ENCODE assay signal across 8 mouse cellular contexts in genomic region chr6:113308141-113308540, GRCm38 (mm10). TPM values are rescaled to one million over a fixed set of nuclear protein-coding genes. Genes with fewer than 3 reads are reported as not detected.
DNase-seq lines count a peak whose midpoint lies in the region; ATAC-seq lines count a peak whose summit lies in the region.

No protein-coding gene starts in this region.

- peaks cover 8% of the 10 kb centered on the region for H3K36me3 ChIP-seq in heart, embryonic 16.5 days (ENCODE audit: control insufficient read depth, insufficient read depth)
- H3K36me3 ChIP-seq in macrophage (ENCODE audit: inconsistent target): peaks cover 24% of the 10 kb centered on the region

- peak overlapping the region; percentile 98 for H3K9ac ChIP-seq in heart, embryonic 16.5 days (ENCODE audit: low read length)

- no peak for ATAC-seq in heart, embryonic 16.5 days (replicated peaks; ENCODE audit: extremely low read depth, insufficient read depth, low FRiP score)
- no peak for ATAC-seq in erythroid progenitor cell, adult 5-6 weeks (replicated peaks; ENCODE audit: low FRiP score, poor library complexity, severe bottlenecking)

- peaks cover 54% of the 10 kb centered on the region for H3K79me2 ChIP-seq in macrophage (ENCODE audit: inconsistent target)

- H3K9me3 ChIP-seq in heart, embryonic 16.5 days (replicated peaks; ENCODE audit: control insufficient read depth, low read length): no peaks in the 10 kb centered on the region

- H3K4me2 ChIP-seq in heart, embryonic 16.5 days (ENCODE audit: low read depth, low read length): peak overlapping the region; percentile 94

- no peaks in the 10 kb centered on the region for H3K27me3 ChIP-seq in heart, embryonic 16.5 days (ENCODE audit: control insufficient read depth, insufficient read depth, low read length)

- 29% methylated on average over 5 of the region's 5 CpGs for WGBS in heart, embryonic 16.5 days
- WGBS in macrophage (ENCODE audit: missing documents): 0% methylated on average over 5 of the region's 5 CpGs

- H3K27ac ChIP-seq in heart, embryonic 16.5 days (ENCODE audit: low read length): peak overlapping the region; percentile 99
- H3K27ac ChIP-seq in macrophage: peak overlapping the region; percentile 97

- DNase-seq in 416B (ENCODE audit: low read depth): peak; percentile 68
- peak; percentile 5 to 23 for DNase-seq in CD8-positive naive resting alpha-beta T cell, adult 2 months (ENCODE audit: low read depth in 2 of 2, low spot score in 2 of 2)
- peak; percentile 84 for DNase-seq in cerebellum, adult 9-11 months
- peak; percentile 45 to 66 for DNase-seq in kidney, postnatal 4 days
- peak; percentile 31 to 46 for DNase-seq in spleen, postnatal 36 days (ENCODE audit: low spot score in 2 of 2)

- peaks cover 20% of the 10 kb centered on the region for H3K4me1 ChIP-seq in heart, embryonic 16.5 days (ENCODE audit: control insufficient read depth, insufficient read depth, low read length)

- peak overlapping the region; percentile 96 for H3K4me3 ChIP-seq in heart, embryonic 16.5 days (ENCODE audit: low read length)
- peak overlapping the region; percentile 70 for H3K4me3 ChIP-seq in macrophage (ENCODE audit: inconsistent target)

RNA-seq across cellular contexts. Expression of gene Brpf1, which starts 1.2 kb away (rescaled TPM):
- 11.6 and 12.3 TPM in 2 replicates for polyA plus RNA-seq in heart, embryonic 16.5 days (2015; fragmentation: Nextera tagmentation; extraction: Ambion mirVana)
- 100 to 1,000 TPM in 25 of 26 experiments, 10 to 100 TPM in 1; 91.5 to 212 (median 144) TPM for total RNA-seq in macrophage (2018; cell fraction: chromatin; rRNA removed)
- 10 to 100 TPM; 20.1 to 41.2 (median 30.0) TPM for total RNA-seq in macrophage (2018; cell fraction: cytosol; rRNA removed)
- 100 to 1,000 TPM in 15 of 26 experiments, 10 to 100 TPM in 11; 73.9 to 156 (median 103) TPM for total RNA-seq in macrophage (2018; cell fraction: nucleus; rRNA removed)
- 24.0 to 33.8 TPM (median 28.7 TPM) in 3 replicates for polyA plus RNA-seq in macrophage (2018)
- total RNA-seq in erythroid progenitor cell, adult 5-6 weeks (2015; ENCODE audit: low replicate concordance): 33.5 and 43.6 TPM in 2 replicates
- 30.7 and 41.5 TPM in 2 replicates for total RNA-seq in erythroid progenitor cell, adult 5-6 weeks (2017; ENCODE audit: low replicate concordance)

RNA-seq across cellular contexts. Expression of gene Ogg1, which starts 18.6 kb away (rescaled TPM):
- 8.1 and 9.9 TPM in 2 replicates for polyA plus RNA-seq in heart, embryonic 16.5 days (2015; fragmentation: Nextera tagmentation; extraction: Ambion mirVana)
- 10 to 100 TPM in 11 of 26 experiments, 1 to 10 TPM in 15; 1.3 to 17.8 (median 7.8) TPM for total RNA-seq in macrophage (2018; cell fraction: chromatin; rRNA removed)
- 10 to 100 TPM in 5 of 26 experiments, 1 to 10 TPM in 21; 4.6 to 13.7 (median 8.1) TPM for total RNA-seq in macrophage (2018; cell fraction: cytosol; rRNA removed)
- total RNA-seq in macrophage (2018; cell fraction: nucleus; rRNA removed): 10 to 100 TPM in 9 of 26 experiments, 1 to 10 TPM in 16, under 1 TPM in 1; 0.99 to 21.8 (median 8.4) TPM
- polyA plus RNA-seq in macrophage (2018): 5.2 to 11.7 TPM (median 7.6 TPM) in 3 replicates
- total RNA-seq in erythroid progenitor cell, adult 5-6 weeks (2015; ENCODE audit: low replicate concordance): 3.2 and 9.2 TPM in 2 replicates
- total RNA-seq in erythroid progenitor cell, adult 5-6 weeks (2017; ENCODE audit: low replicate concordance): not detected in 2 replicates

RNA-seq across cellular contexts. Expression of gene Cpne9, which starts 26.0 kb away (rescaled TPM):
- polyA plus RNA-seq in heart, embryonic 16.5 days (2015; fragmentation: Nextera tagmentation; extraction: Ambion mirVana): 0.11 TPM in 1 of 2 replicates, not detected in the other
- total RNA-seq in macrophage (2018; cell fraction: chromatin; rRNA removed): 1 to 10 TPM in 17 of 26 experiments, under 1 TPM in 9; 0.48 to 8.1 (median 1.6) TPM
- under 1 TPM in 7 of 26 experiments, not detected in 19; 0.07 to 0.22 (median 0.09) TPM for total RNA-seq in macrophage (2018; cell fraction: cytosol; rRNA removed)
- 10 to 100 TPM in 1 of 26 experiments, 1 to 10 TPM in 13, under 1 TPM in 10, not detected in 2; 0.15 to 12.3 (median 1.1) TPM for total RNA-seq in macrophage (2018; cell fraction: nucleus; rRNA removed)
- polyA plus RNA-seq in macrophage (2018): not detected in 3 replicates
- 0.36 TPM in 1 of 2 replicates, not detected in the other for total RNA-seq in erythroid progenitor cell, adult 5-6 weeks (2015; ENCODE audit: low replicate concordance)
- 0.64 TPM in 1 of 2 replicates, not detected in the other for total RNA-seq in erythroid progenitor cell, adult 5-6 weeks (2017; ENCODE audit: low replicate concordance)

RNA-seq across cellular contexts. Expression of gene Camk1, which starts 35.6 kb away (rescaled TPM):
- 117 and 122 TPM in 2 replicates for polyA plus RNA-seq in heart, embryonic 16.5 days (2015; fragmentation: Nextera tagmentation; extraction: Ambion mirVana)
- total RNA-seq in macrophage (2018; cell fraction: chromatin; rRNA removed): 100 to 1,000 TPM in 14 of 26 experiments, 10 to 100 TPM in 12; 24.4 to 393 (median 134) TPM
- total RNA-seq in macrophage (2018; cell fraction: cytosol; rRNA removed): 100 to 1,000 TPM; 131 to 215 (median 167) TPM
- 100 to 1,000 TPM in 12 of 26 experiments, 10 to 100 TPM in 14; 26.9 to 294 (median 90.3) TPM for total RNA-seq in macrophage (2018; cell fraction: nucleus; rRNA removed)
- 148 to 193 TPM (median 166 TPM) in 3 replicates for polyA plus RNA-seq in macrophage (2018)
- total RNA-seq in erythroid progenitor cell, adult 5-6 weeks (2015; ENCODE audit: low replicate concordance): 8.8 and 13.3 TPM in 2 replicates
- 3.1 and 8.5 TPM in 2 replicates for total RNA-seq in erythroid progenitor cell, adult 5-6 weeks (2017; ENCODE audit: low replicate concordance)

Comparison
In these comparisons a context has a peak if more than half of its experiments do, and no peak if none do; other contexts are left out.
1. DNase-seq: peak in every context shown above with its lines; median percentile 84 in cerebellum, adult 9-11 months; 68 in 416B; 56 in kidney, postnatal 4 days; 38 in spleen, postnatal 36 days; 14 in CD8-positive naive resting alpha-beta T cell, adult 2 months.